Mouse (Mus musculus): ENCODE measurements around the gene Itgb1bp1.

Gene Itgb1bp1

GRCm38 (mm10) chr12:21286243-21286622 is at the start of gene Itgb1bp1:
Itgb1bp1 (minus strand) TSS chr12:21286284.
- in situ Hi-C loops (cut with MboI, MseI): no loop called here

GRCm38 (mm10) chr12:21335869-21336268 is 49.8 kb upstream of the Itgb1bp1 start:
- in situ Hi-C loops (cut with MboI, MseI): loop anchor here (25.0 kb wide), 1 partner anchor 276 kb away; no protein-coding TSS in a partner anchor

- in situ Hi-C loops (cut with MboI, MseI): loop anchor here (25.0 kb wide), 1 partner anchor 279 kb away; no protein-coding TSS in a partner anchor
Observed at GRCm38 (mm10) chr12:21333766-21334165, 47.7 kb upstream of the Itgb1bp1 start.

GRCm38 (mm10) chr12:21333021-21333420 is 46.9 kb upstream of the Itgb1bp1 start:
- in situ Hi-C loops (cut with MboI, MseI): loop anchor here (25.0 kb wide), 1 partner anchor 279 kb away; no protein-coding TSS in a partner anchor

GRCm38 (mm10) chr12:21331711-21332110 is 45.6 kb upstream of the Itgb1bp1 start:
- in situ Hi-C loops (cut with MboI, MseI): loop anchor here (25.0 kb wide), 1 partner anchor 281 kb away; no protein-coding TSS in a partner anchor

GRCm38 (mm10) chr12:21330961-21331576 is 45.0 kb upstream of the Itgb1bp1 start:
- in situ Hi-C loops (cut with MboI, MseI): loop anchor here (25.0 kb wide), 1 partner anchor 281 kb away; no protein-coding TSS in a partner anchor

GRCm38 (mm10) chr12:21329661-21330400 is 43.7 kb upstream of the Itgb1bp1 start:
- in situ Hi-C loops (cut with MboI, MseI): loop anchor here (25.0 kb wide), 1 partner anchor 282 kb away; no protein-coding TSS in a partner anchor

- in situ Hi-C loops (cut with MboI, MseI): loop anchor here (25.0 kb wide), 1 partner anchor 286 kb away; no protein-coding TSS in a partner anchor
Observed at GRCm38 (mm10) chr12:21326325-21326724, 40.2 kb upstream of the Itgb1bp1 start.

- in situ Hi-C loops (cut with MboI, MseI): loop anchor here (25.0 kb wide), 1 partner anchor 287 kb away; no protein-coding TSS in a partner anchor
Observed at GRCm38 (mm10) chr12:21325266-21325665, 39.2 kb upstream of the Itgb1bp1 start.

- in situ Hi-C loops (cut with MboI, MseI): no loop called here
Observed at GRCm38 (mm10) chr12:21324101-21324500, 38.0 kb upstream of the Itgb1bp1 start.

- in situ Hi-C loops (cut with MboI, MseI): no loop called here
Observed at GRCm38 (mm10) chr12:21322856-21323255, 36.8 kb upstream of the Itgb1bp1 start.

- in situ Hi-C loops (cut with MboI, MseI): no loop called here
Observed at GRCm38 (mm10) chr12:21322296-21322695, 36.2 kb upstream of the Itgb1bp1 start.

GRCm38 (mm10) chr12:21321170-21321569 is 35.1 kb upstream of the Itgb1bp1 start:
- in situ Hi-C loops (cut with MboI, MseI): no loop called here

- in situ Hi-C loops (cut with MboI, MseI): no loop called here
Observed at GRCm38 (mm10) chr12:21320317-21320716, 34.2 kb upstream of the Itgb1bp1 start.

GRCm38 (mm10) chr12:21318143-21318895 is 32.2 kb upstream of the Itgb1bp1 start:
- in situ Hi-C loops (cut with MboI, MseI): loop anchor here (5.0 kb wide), 1 partner anchor 54 kb away; the partner anchor contains the start of gene Adam17

- in situ Hi-C loops (cut with MboI, MseI): loop anchor here (5.0 kb wide), 1 partner anchor 55 kb away; the partner anchor contains the start of gene Adam17
Observed at GRCm38 (mm10) chr12:21316869-21317265, 30.8 kb upstream of the Itgb1bp1 start.

- in situ Hi-C loops (cut with MboI, MseI): loop anchor here (5.0 kb wide), 1 partner anchor 56 kb away; the partner anchor contains the start of gene Adam17
Observed at GRCm38 (mm10) chr12:21315923-21316868, 30.1 kb upstream of the Itgb1bp1 start, which contains the start of gene Iah1. Iah1 (plus strand) TSS chr12:21316389.

- in situ Hi-C loops (cut with MboI, MseI): no loop called here
Observed at GRCm38 (mm10) chr12:21312201-21312600, 26.1 kb upstream of the Itgb1bp1 start.

GRCm38 (mm10) chr12:21306721-21307120 is 20.6 kb upstream of the Itgb1bp1 start:
- in situ Hi-C loops (cut with MboI, MseI): no loop called here

- in situ Hi-C loops (cut with MboI, MseI): no loop called here
Observed at GRCm38 (mm10) chr12:21305741-21306140, 19.7 kb upstream of the Itgb1bp1 start.

Data from T-helper 2 cell (primary cell).